Mouse (Mus musculus): ENCODE measurements around the gene Mindy4b-ps.
A peak's percentile ranks its signal among the peaks of the same experiment; 100 is the strongest.
"Not testable (repeated sequence)": the region's sequence is repeated elsewhere in the genome, so short reads cannot be mapped to it uniquely, and the experiment has no call there.

The Mindy4b-ps gene

GRCm38 (mm10) chr3:58822211-58822610 is at the start of gene Mindy4b-ps:
Mindy4b-ps (minus strand) TSS chr3:58822311.
- no peak for DNase-seq (ENCODE audit: low spot score in 2 of 2)

GRCm38 (mm10) chr3:58871882-58872281 is 49.8 kb upstream of the Mindy4b-ps start:
- not testable (repeated sequence) for DNase-seq (ENCODE audit: low spot score in 2 of 2)

DNA sequence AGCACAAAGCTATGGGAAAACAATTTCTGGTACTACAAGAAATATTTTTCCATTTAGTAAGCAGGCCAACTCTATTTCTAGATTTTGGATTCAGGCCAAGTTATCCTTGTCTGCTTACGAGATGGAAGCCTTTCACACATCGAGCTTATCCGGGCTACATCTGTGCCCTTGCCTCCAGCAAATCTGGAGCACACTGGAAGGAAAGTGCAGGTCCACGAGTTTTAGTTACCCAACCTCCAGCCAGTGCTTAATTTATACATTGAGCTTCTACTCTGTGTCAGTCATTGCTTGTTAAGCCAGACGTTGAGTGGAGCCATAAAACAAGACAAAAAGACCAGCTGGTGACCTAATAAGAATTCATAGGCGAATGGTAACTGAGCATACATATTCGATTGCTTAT is 43.6 kb upstream of the Mindy4b-ps start:
- no peak for DNase-seq (ENCODE audit: low spot score in 2 of 2)

GRCm38 (mm10) chr3:58862976-58863375 is 40.9 kb upstream of the Mindy4b-ps start:
- DNase-seq (ENCODE audit: low spot score in 2 of 2): no peak

- no peak for DNase-seq (ENCODE audit: low spot score in 2 of 2)
Observed at GRCm38 (mm10) chr3:58843415-58843814, 21.3 kb upstream of the Mindy4b-ps start.

- DNase-seq (ENCODE audit: low spot score in 2 of 2): no peak
Observed at GRCm38 (mm10) chr3:58833442-58834160, 11.5 kb upstream of the Mindy4b-ps start.

GRCm38 (mm10) chr3:58832888-58833287 is 10.8 kb upstream of the Mindy4b-ps start:
- no peak for DNase-seq (ENCODE audit: low spot score in 2 of 2)

GRCm38 (mm10) chr3:58831586-58831985 is 9.5 kb upstream of the Mindy4b-ps start:
- no peak for DNase-seq (ENCODE audit: low spot score in 2 of 2)

DNA sequence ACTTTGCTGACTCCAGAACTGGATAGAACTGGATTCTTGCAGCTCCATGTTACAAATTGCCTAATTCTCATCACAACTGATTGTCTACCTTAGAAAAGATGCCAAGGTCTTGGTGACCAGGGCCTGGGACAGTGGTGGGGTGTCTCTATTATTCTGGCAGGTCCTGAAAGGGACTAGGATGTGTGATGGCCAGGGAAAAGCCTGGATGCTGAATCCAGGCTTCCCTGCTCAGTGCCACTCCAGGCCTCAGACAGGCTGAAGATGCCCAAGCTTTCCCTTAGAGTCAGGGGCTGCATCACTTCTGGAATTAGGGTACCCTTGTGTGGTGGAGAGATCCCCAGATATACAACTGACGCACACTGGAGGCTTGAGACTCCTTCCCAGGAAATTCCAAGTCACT is 7.8 kb upstream of the Mindy4b-ps start:
- no peak for DNase-seq (ENCODE audit: low spot score in 2 of 2)

- DNase-seq (ENCODE audit: low spot score in 2 of 2): no peak
Observed at GRCm38 (mm10) chr3:58828366-58829153, 6.4 kb upstream of the Mindy4b-ps start.

DNA sequence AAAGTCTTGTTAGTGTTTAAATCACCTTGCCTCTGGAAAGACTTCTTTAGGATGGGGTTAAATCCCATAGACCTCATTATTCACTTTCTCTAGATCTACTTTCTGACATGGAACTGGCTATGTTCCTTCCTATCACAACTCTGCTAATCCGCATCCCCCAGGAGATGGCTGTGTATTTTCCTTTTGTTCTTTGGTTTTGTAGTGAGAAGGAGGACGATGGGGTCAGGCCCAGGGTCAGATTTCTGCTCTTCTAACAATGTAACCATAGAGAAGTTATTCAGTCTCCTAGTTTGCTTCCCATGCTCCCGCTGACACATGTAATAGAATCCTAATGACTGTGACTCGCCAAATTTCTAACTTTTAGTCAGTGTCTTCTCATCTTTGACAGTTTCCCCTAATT is 4.2 kb upstream of the Mindy4b-ps start:
- no peak for DNase-seq (ENCODE audit: low spot score in 2 of 2)

- DNase-seq (ENCODE audit: low spot score in 2 of 2): peak in 1 of 2 experiments; percentile 6
Observed at GRCm38 (mm10) chr3:58817337-58817736, 4.8 kb downstream of the Mindy4b-ps start.

GRCm38 (mm10) chr3:58814191-58814590 is 7.9 kb downstream of the Mindy4b-ps start:
- DNase-seq (ENCODE audit: low spot score in 2 of 2): peak in 1 of 2 experiments; percentile 17

- DNase-seq (ENCODE audit: low spot score in 2 of 2): no peak
Observed at GRCm38 (mm10) chr3:58810353-58810752, 11.8 kb downstream of the Mindy4b-ps start.

GRCm38 (mm10) chr3:58809111-58809915 is 12.8 kb downstream of the Mindy4b-ps start:
- DNase-seq (ENCODE audit: low spot score in 2 of 2): no peak

- no peak for DNase-seq (ENCODE audit: low spot score in 2 of 2)
Observed at GRCm38 (mm10) chr3:58808636-58809035, 13.5 kb downstream of the Mindy4b-ps start.

DNA sequence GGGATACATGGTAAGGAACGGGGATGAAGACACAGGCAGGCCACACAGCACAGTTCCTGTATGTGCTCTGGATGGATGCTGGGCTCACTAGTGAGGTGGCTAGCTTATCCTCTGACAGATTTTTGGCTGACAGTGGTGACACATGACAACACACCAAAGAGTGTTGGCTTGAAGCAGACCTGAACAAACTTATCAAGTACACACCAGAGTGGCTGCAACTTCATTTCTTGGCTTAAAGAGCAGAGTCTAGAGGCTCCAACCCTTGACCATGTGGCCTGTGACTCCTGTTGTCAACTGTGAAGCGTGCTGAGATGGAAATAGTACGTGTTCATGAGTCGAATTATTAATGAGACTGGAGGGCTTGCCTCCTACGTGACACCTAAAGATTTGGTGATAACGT is 17.4 kb downstream of the Mindy4b-ps start:
- DNase-seq (ENCODE audit: low spot score in 2 of 2): no peak

DNA sequence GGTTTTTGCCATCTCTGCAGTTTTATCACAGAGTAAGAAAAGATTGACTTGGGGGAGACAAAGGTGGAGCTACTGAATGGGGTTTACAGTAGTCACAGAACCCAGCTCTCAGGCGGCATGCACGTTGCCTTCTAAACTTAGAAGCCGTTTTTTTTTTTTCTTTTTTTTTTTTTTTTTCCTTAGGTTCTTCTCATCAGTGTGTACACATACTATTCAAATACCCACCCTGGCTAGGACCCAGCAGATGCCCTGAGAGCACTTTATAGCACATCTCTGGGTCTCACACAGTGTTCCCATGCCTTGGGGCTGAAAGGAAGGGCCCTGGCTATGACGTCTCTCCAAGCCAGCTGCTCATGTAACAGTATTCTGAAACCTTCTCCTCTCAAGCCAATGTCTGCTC is 23.4 kb downstream of the Mindy4b-ps start:
- DNase-seq (ENCODE audit: low spot score in 2 of 2): no peak

DNA sequence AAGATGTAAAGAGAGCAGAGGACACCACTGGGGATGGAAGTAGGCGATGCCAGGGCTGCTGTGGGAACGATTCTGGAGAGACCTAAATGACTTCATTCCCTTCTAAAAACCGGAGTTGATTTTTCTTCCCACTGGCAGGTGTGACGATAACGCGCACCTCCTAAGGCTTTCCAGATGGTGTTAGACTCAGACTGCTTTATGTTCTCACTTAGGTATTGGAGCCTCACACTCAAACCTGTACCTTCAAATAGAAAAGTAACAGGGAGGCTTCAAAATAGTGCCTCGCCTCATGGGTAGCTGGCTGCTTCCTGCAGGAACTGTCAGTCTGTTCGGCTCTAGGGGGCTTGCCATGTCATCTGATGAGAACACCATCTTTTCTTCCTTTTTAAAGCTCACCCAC is 23.9 kb downstream of the Mindy4b-ps start:
- DNase-seq (ENCODE audit: low spot score in 2 of 2): no peak

DNA sequence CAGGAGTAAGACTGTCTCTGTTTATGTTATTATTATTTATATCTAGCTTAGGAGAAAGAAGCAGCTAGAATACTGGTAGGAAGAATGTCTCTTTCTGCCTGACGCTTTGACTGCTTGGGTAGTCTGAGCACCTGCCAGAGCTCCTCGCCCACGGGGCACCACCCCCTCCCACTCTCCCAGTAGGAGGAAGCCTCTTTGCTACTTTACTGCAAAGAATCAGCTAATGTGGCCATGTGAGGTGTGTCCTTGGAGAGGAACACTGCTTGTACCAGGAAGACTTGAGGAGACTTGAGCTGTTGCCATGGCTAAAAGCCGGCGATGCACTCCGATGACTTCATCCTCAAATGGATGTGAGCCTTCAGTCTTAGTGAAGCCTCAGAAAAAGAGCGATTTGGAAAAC is 32.6 kb downstream of the Mindy4b-ps start:
- no peak for DNase-seq (ENCODE audit: low spot score in 2 of 2)

GRCm38 (mm10) chr3:58789033-58789432 is 33.1 kb downstream of the Mindy4b-ps start:
- no peak for DNase-seq (ENCODE audit: low spot score in 2 of 2)

GRCm38 (mm10) chr3:58786470-58786869 is 35.6 kb downstream of the Mindy4b-ps start:
- DNase-seq (ENCODE audit: low spot score in 2 of 2): no peak

Data from urinary bladder, postnatal 36 days (tissue).